Mouse (Mus musculus): ENCODE data around the gene Fbxo40. TPM values are rescaled to one million over a fixed set of nuclear protein-coding genes. Genes with fewer than 3 reads are reported as not detected.

The Fbxo40 gene
- total RNA-seq, 2 experiments from 2014 or later = 0.20 TPM; not detected in 1

DNA sequence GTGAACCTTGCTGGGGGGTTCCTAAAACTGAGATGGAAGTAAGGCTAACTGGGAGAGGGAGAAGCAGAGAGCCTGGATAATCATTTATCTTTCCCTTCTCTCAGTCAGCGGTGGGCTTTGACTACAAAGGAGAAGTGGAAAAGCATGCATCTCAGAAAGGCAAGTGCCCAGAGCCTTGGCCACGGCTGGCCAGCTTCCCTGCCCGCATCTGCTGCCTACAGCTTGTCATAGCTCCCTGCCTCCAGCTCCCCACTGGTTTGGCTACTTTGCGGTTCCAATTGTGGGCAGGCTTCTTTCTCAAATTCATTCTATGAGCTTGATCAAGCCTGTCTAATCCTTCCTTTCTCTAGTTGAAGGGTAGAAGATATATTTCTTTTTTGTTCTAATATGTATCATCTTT is 39.2 kb downstream of the Fbxo40 start:
- intact Hi-C loops (cut with DNase I) = no loop called here
- DNase-seq (ENCODE audit: extremely low spot score in 1 of 2, low spot score in 2 of 2) = no peak

DNA sequence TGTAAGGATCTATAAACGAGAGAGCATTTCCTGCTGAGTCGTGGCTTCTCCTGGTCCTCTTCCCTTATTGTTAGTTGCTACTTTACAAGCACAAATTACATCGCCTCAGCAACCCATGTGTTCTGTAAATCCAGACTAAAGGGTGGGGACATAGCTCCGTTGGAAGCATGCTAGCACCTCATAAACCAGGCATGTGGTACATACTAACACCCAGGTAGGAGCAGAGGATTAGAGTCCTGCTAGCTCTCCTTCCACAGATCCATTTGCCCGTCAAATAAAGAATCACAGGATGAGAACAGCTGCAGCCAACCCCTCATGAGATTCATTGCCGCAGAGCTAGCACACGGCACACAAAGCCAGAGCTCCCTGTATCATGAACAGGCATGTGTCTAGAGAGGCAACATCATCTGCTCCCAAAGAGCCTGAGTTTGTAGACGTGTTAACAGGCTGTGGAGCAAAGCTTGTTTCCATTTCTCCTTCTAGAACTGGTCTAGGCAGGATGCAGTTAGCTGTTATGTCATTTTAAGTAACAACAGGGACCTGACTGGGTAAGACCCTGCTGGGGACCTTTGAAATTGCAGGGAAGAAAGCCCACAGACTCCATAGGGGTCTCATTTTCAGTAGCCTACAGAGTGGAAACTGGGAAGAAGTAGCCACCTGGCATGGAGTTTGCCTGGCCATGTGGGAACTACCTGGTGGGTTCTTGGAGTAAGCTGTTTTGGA is 40.5 kb downstream of the Fbxo40 start:
- DNase-seq (ENCODE audit: extremely low spot score in 1 of 2, low spot score in 2 of 2) = no peak
- intact Hi-C loops (cut with DNase I) = no loop called here

DNA sequence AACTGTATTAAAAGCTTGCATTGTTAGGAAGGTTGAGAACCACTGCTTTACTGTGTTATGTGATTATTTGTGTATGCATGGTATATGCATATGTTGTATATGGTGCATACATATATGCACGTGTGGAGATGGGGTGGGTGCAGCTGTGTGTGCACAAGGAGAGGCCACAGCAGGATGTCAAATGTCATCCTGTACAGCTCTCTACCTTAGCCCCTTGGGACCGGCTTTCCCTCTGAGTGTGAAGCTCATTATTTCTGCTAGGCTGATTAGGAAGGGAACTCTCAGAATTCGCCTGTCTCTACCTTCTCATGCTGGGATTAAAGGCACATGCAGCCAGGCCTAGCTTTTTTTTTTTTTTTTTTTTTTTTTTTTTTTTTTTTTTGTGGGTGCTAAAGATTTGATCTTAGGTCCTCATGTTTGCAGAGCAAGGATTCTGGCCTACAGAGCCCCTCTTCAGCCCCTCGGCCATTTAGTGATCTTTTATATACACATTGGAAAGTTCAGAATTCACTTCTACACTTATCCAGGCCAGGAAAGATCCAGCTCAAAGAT is 42.5 kb downstream of the Fbxo40 start:
- DNase-seq (ENCODE audit: extremely low spot score in 1 of 2, low spot score in 2 of 2) = no peak
- intact Hi-C loops (cut with DNase I) = no loop called here

DNA sequence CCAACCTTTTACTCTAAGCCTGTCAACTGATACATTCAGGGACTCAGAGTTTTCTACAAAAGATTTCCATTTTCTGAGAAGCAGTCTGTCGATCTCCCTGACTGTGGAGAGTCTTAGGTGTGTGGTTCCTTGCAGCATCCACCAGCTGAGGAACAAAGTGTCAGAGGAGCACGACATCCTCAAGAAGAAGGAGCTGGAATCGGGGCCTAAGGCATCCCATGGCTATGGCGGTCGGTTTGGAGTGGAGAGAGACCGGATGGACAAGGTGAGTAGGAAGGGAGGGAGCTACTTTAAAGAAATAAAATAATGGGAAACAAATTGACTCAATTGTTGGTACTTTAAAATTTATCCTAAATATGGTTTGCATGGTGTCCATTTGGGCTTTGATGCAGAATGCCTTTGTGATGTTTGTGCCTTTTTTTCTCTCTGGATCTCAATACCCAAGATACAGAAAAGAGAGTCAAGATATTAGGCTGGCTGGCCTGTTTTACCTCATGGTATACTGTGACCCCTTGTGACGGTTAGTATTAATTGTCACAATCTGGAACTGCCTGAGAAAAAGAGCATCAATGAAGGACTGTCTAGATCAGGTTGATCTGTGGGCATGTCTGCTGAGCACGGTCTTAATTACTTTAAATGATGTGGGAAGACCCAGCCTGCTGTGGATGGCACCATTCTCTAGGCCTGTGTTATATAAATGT is 43.7 kb downstream of the Fbxo40 start:
- intact Hi-C loops (cut with DNase I) = no loop called here
- no peak for DNase-seq (ENCODE audit: extremely low spot score in 1 of 2, low spot score in 2 of 2)

DNA sequence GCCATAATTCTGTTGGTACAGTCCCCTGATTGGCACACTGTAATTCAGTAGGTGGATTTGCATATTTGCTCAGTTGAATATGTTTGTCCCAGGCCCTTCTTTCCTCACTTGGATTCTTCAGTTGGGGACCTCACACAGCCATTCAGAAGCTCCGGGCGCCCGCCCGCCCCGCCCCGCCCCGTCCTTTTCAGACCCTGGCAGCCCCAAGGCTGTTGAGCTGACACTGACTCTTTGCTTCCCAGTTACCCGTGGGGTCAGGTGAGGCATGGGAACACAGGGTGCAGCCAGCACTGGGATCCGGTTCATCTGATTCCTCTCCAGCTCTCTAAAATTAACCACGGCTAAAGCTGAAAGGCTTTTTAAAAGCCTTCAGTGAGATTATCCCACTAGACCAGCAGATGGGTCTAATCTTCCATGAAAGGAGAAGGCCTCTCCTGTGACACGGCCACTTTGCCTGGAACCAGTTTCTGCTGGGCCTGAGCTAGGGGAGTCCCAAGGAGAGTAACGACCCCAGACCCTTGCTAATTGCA is 45.3 kb downstream of the Fbxo40 start:
- DNase-seq (ENCODE audit: extremely low spot score in 1 of 2, low spot score in 2 of 2) = peak in 1 of 2 experiments; percentile 9

DNA sequence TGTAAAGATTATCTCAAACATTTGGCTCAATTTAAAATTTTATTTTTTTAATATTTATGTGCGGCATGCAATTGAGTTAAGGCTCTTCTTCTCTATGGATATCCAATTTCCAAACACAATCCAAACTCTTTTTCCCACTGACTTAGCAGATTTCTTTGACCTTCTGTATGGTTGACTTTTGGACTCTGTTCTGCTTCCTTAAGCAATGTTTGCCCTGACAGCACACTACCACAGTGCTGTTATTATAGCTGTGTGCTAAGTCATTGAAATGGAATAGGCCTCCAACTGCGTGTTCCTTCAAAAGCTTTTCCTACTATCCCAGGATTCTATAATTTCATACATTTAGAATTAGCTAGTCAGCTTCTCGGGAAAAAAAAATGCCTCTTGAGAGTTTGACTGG is 46.7 kb downstream of the Fbxo40 start:
- intact Hi-C loops (cut with DNase I) = no loop called here
- DNase-seq (ENCODE audit: extremely low spot score in 1 of 2, low spot score in 2 of 2) = no peak

More for the DNA sequence above, 45.3 kb downstream of the Fbxo40 start:
- intact Hi-C loops (cut with DNase I) = no loop called here

DNA sequence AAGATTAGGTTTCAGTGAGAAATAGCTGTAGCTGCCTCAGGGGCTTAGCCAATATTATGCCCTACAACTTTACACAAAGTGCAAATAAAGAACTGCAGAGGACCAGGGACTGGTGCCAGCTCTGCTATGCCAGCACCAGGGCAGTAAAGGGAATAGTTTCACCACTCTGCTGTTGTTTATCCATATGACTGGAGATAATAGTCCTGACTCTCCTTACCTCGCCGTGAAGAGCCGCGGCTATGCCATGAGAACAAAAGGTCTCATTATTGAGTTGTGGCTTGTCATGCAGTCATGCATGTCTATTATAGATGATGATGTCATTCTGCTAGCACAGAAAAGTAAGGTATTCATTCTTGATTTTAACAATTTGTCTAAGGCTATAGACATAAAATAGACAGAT is 48.4 kb downstream of the Fbxo40 start:
- intact Hi-C loops (cut with DNase I) = no loop called here
- no peak for DNase-seq (ENCODE audit: extremely low spot score in 1 of 2, low spot score in 2 of 2)

DNA sequence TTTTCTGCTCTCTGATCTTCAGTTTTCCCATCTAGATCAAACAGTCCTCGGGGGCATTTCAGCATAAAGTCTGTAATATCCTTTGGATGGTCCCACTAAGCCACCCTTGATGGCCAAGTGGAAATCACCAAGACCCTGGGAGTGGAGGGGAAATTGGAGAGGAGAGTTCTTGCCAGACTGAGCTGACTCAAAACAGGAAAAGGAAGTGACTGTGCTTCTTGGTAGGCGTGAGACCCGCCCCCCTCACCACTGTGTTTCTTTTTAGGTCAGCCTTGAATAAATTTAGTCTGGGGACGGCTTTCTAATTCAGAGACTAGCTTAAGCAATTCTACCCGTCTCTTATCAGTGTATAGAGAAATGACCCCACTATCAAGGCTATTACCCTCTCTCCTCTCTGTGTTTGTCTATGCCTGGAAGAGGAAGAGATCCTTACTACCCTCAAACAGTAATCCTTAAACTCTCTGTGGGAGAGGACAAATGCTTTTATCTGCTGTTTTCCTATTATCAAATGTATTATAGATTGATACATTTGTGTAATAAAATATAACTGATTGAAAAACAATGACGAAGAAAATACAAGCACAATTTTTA is 49.0 kb downstream of the Fbxo40 start:
- DNase-seq (ENCODE audit: extremely low spot score in 1 of 2, low spot score in 2 of 2) = peak in 1 of 2 experiments; percentile 39
- intact Hi-C loops (cut with DNase I) = no loop called here

DNA sequence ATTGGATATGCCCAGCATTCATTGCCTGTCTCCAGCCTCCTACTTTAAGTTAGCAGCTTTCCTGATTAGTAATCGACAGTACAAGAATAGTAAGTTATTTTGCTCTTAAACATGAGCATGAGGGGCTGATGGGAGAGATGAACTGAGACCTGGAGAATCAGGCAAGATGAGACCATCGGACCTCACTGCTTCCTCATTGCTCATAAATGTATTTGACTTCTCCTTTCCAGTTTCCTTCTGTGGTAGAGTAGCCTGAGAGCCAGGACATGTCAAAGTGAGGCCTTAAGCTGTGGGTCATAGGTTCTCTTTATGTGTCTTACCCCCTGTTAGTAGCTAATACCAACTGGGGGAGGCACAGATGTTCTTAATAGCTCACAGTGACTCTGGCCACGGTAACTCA is 54.5 kb downstream of the Fbxo40 start:
- DNase-seq (ENCODE audit: extremely low spot score in 1 of 2, low spot score in 2 of 2) = no peak
- intact Hi-C loops (cut with DNase I) = no loop called here

DNA sequence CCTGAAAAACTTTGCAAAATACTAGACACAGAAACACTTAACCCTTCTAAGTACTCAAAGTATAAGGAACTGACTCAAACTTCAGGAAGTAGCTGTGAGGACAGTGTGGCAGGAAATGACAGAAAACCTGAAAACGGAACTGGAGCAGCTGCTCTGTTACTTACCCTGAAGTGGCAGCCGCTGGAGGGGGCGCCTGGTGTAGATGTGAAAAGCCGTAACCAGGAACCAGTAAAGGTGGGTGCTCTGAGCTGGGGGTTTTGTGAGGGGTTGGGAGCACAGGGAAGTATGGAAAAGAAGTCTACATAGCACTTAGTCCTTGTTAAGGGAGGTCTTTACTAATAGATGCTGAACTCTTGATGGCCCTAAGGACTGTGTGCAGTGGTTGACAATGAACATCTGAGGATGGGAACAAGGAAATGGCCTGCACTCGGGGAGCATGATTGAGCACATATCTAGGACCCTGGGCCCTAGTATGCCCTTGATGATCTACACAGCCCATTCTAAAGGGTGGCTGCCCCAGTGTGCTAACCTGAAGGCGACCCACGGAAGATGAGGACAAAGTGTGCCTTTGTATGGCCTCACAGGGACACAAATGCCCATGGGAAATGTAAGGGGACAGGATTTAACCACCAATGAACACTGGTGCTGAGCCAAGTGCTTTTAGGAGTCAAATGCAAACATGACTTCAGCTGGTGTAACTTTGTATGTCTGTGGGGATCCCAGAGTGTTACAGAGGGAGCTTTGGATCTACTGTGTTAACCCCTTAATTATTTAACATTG is 55.2 kb downstream of the Fbxo40 start, which contains the start of gene Hcls1:
Hcls1 (plus strand) TSS at position 143 of the 780 bp plus-strand sequence.
- DNase-seq (ENCODE audit: extremely low spot score in 1 of 2, low spot score in 2 of 2) = no peak
- intact Hi-C loops (cut with DNase I) = no loop called here

DNA sequence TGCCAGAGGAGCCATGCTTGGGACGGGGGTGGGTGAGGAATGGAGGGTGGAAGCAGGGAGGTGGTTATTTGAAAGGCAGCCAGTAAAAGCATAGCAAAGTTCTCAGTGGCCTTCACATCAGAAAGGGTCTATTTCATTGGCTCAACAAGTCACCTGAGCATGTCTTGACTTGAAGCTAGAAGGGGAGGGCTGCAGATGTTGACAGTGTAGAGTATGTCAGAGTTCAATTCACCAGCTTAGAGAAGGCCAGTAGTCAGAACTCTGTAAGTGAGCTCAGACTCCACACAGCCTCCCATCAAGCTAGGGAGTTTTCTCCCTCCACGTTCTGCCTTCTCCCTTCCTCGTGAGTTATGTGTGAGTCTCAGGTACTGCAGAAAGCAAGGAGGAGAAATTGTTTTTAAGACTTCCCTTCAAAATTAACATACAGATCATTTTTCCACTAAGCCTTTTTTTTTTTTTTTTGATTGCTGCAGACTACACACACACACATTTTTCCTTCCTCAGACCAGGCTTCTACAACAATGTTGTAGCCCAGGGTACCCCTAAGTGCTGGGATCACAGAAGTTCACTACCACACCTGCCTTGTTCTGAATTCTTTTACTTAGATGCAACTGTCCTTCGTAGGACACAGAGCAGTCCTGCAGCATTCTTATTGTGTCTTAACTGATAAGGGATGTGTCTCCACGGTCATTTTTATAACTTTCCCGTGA is 56.0 kb downstream of the Fbxo40 start:
- intact Hi-C loops (cut with DNase I) = no loop called here
- DNase-seq (ENCODE audit: extremely low spot score in 1 of 2, low spot score in 2 of 2) = no peak

DNA sequence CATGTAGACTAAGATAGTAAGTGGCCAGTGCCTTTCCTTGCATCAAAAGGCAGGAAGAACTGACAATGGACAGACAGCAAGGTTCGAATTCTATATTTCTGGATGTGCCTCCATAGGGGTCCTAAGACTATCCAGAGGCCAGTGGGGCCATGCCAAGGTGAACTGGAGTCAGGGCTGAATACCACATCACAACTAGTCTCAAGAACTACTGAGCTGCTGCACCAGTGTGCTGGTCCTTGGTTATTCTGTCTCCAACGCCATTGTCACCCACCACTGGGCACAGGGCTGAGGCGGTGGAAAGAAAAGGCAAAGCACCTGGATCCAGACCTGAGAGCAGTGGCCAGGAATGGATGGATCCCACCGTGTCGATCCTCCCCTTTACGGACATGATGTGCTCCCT is 57.7 kb downstream of the Fbxo40 start:
- DNase-seq (ENCODE audit: extremely low spot score in 1 of 2, low spot score in 2 of 2) = no peak
- intact Hi-C loops (cut with DNase I) = no loop called here

DNA sequence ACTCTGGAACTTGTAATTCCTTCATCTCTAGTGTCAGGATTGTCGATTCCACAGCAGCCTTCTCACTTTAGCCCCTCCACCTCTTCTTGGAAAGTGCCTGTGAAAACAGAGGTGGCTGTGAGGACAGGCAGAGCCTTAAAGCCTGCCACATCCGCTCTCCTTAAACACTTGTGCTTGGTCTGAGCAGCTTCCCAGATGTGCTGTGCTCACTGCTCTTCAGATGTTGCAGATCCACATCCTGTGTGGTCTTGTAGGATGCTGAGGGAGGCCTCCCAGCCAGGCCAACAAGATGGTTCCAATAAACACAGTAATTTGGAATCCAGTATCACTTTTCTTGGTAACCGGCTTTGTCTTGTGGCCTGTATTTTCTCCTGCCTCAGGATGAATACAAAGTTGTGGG is 58.3 kb downstream of the Fbxo40 start:
- intact Hi-C loops (cut with DNase I) = no loop called here
- DNase-seq (ENCODE audit: extremely low spot score in 1 of 2, low spot score in 2 of 2) = no peak

DNA sequence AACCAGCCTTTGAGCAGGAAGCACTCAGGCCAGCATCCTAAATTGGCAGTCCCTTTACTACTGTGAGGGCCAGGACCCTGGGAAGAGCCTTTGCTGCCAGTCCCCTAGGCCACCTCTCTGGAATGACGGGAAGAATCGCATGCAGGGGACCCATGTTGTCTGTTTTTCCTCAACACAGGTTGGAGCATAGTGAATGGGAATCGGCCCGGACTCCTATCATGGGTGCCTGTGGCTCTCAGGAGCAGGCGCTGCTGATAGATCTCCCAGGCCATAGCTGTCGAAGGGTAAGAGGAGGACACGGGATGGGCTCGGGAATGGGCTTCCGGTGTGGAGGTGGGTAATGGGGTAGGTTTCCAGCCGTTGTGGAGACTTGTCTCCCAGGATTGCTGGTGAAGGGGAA is 58.9 kb downstream of the Fbxo40 start:
- DNase-seq (ENCODE audit: extremely low spot score in 1 of 2, low spot score in 2 of 2) = no peak
- intact Hi-C loops (cut with DNase I) = no loop called here

DNA sequence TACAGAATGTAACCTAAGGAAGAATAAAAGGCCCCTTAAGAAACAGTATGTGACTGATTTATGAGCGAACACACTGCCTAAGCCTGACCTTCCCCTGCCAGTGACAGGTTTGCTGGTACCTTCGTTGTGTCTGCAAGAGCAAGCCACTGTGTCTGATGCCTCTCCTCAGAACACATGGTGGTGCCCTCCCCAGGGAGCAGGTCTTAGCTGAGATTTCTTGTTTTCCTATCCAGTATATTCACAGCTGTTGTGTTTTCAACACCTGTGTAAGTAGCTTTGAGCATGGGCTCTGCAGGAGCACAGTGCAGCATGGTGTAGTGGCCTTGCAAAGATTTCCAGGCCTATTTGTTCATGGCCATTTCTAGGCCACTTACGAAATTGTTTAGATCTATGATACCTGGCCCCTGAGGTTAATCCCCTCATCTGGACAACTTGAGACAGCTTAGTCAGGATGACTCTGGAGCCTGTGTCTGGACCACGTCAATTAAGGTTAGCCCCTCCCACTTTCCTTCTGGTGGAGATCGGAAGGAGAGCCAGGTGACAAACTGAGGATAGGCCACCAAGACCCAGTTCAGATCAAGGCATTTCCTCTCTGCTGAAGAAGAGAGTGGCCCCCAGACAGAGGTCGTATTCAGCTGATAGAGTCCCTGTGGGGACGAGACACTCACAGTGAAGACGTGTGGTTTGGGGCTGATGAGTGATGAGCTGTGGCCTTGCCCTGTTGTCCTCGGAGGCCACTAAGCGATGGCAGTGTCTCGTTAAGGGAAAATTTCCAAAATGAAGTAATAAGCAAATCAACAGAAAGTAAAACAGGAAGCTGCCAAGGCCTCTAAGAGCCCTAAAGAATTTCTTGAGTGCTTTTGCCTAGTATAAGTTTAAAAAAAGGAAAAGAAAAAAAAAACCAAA is 59.8 kb downstream of the Fbxo40 start:
- intact Hi-C loops (cut with DNase I) = no loop called here
- no peak for DNase-seq (ENCODE audit: extremely low spot score in 1 of 2, low spot score in 2 of 2)

DNA sequence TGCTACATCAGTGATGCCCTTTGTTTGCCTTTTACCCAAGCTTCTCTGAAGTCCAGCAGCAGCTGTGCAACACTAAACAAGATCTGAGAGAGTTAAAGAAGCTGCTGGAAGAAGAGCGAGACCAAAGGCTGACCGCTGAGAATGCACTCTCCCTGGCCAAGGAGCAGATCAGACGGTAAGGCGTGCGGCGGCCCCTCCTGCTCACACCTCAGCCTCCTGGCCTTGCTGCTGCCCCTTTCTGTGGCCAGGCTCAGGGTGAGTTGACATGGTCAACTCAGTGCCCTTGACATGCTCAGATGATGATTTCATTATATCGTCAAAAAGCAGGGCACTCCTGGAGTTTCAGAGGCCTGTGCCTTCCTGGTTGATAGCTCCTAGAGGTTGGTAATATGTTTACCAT is 61.1 kb downstream of the Fbxo40 start:
- DNase-seq (ENCODE audit: extremely low spot score in 1 of 2, low spot score in 2 of 2) = no peak
- intact Hi-C loops (cut with DNase I) = no loop called here

DNA sequence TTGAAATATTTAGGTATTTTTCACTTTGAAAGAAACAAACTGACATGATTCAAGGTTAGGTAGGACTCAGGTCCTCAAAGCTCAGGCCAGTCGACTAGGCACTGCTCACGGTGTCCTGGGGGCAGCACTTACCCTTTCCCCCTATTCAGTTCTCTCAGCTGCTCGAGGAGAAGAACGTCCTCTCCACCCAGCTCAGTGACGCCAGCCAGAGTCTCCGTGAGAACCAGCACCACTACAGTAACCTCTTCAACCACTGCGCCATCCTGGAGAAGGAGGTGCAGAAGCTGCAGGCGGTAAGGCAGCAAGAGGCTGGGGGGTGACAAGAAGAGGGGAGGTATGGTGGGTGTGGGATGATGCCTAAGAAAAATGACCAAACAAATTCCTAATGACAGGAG is 62.2 kb downstream of the Fbxo40 start:
- intact Hi-C loops (cut with DNase I) = no loop called here
- DNase-seq (ENCODE audit: extremely low spot score in 1 of 2, low spot score in 2 of 2) = no peak

Measured in left cerebral cortex, postnatal 10 days (tissue).